Mouse (Mus musculus) midbrain, embryonic 10.5 days (tissue): ENCODE results near the gene Map3k4. TPM values are rescaled to one million over a fixed set of nuclear protein-coding genes. Genes with fewer than 3 reads are reported as not detected.
A peak's percentile ranks its signal among the peaks of the same experiment; 100 is the strongest.

Experiments
- DNase-seq: peaks from one replicate; pipeline ENCODE4 v3.0.0-alpha.2; 2017; ENCODE audit warnings: low spot score
- H3K27ac ChIP-seq: fragments of 300-500 bp; sonication (generic); replicated peaks from 2 replicates; pipeline ENCODE4 v1.5.1; 2016; ENCODE audit warnings: mild to moderate bottlenecking
- H3K27me3 ChIP-seq: fragments of 300-500 bp; sonication (generic); 2 replicates; pipeline ENCODE4 v1.6.1; 2016; ENCODE audit warnings: low read depth, mild to moderate bottlenecking; ENCODE audit not compliant: poor library complexity, severe bottlenecking
- H3K36me3 ChIP-seq: fragments of 300-500 bp; sonication (generic); 2 replicates; pipeline ENCODE4 v1.6.1; 2016; ENCODE audit warnings: mild to moderate bottlenecking, moderate library complexity
- H3K4me1 ChIP-seq: fragments of 300-500 bp; sonication (generic); 2 replicates; pipeline ENCODE4 v1.6.1; 2016
- H3K4me3 ChIP-seq: fragments of 300-500 bp; sonication (generic); 2 replicates; pipeline ENCODE4 v1.5.1; 2016; ENCODE audit warnings: mild to moderate bottlenecking, moderate library complexity
- H3K9me3 ChIP-seq: fragments of 300-500 bp; sonication (generic); replicated peaks from 2 replicates; pipeline ENCODE4 v1.6.1; 2016; ENCODE audit warnings: mild to moderate bottlenecking
- WGBS: fragments of 180-500 bp; shearing (Covaris S2); methylation state at CpG from one replicate; pipeline ENCODE4 v1.1.7; 2016; 5-methylcytosine and 5-hydroxymethylcytosine counted together
- polyA plus RNA-seq: library from polyadenylated mRNA; unstranded; fragments of >200 nt; fragmentation: Nextera tagmentation; extraction: Ambion mirVana; gene quantifications from 2 replicates; pipeline ENCODE4 v1.2.1, GENCODE M21; 2016

The Map3k4 gene
- polyA plus RNA-seq, 1 experiment from 2014 or later = 45.3 TPM

GRCm38 (mm10) chr17:12205015-12205693, 113.4 kb downstream of the Map3k4 start:
- Histone ChIP-seq H3K4me1 (peaks cover 29% of the 10 kb centered on the region), H3K27ac (0 out of 2 replicates have a peak overlapping the region, but pooled peaks have one; percentile 61), H3K27me3 (no peaks in the 10 kb centered on the region), H3K9me3 (no peaks in the 10 kb centered on the region), H3K4me3 (no peak overlapping the region), H3K36me3 (0 out of 2 replicates have a peak, but pooled peaks cover 10% of the 10 kb centered on the region)
- DNase-seq = no peak
- WGBS = 79% methylated on average over 10 of the region's 10 CpGs

GRCm38 (mm10) chr17:12204689-12205014, 113.9 kb downstream of the Map3k4 start:
- no peak for DNase-seq
- no peaks in the 10 kb centered on the region for H3K9me3 ChIP-seq
- peaks cover 29% of the 10 kb centered on the region for H3K4me1 ChIP-seq
- H3K4me3 ChIP-seq = no peak overlapping the region
- no peaks in the 10 kb centered on the region for H3K27me3 ChIP-seq
- H3K27ac ChIP-seq = no peak overlapping the region
- WGBS = 84% methylated on average over 3 of the region's 3 CpGs
- H3K36me3 ChIP-seq = peaks cover 15% of the 10 kb centered on the region

GRCm38 (mm10) chr17:12204246-12204645, 114.3 kb downstream of the Map3k4 start:
- no peak overlapping the region for H3K27ac ChIP-seq
- DNase-seq = no peak
- no peak overlapping the region for H3K4me3 ChIP-seq
- H3K27me3 ChIP-seq = no peaks in the 10 kb centered on the region
- 77% methylated on average over 3 of the region's 3 CpGs for WGBS
- no peaks in the 10 kb centered on the region for H3K9me3 ChIP-seq
- H3K36me3 ChIP-seq = peaks cover 19% of the 10 kb centered on the region
- H3K4me1 ChIP-seq = peaks cover 29% of the 10 kb centered on the region

- Histone ChIP-seq H3K27ac (peak overlapping the region; percentile 42; the same call in 1 of the 2 replicates), H3K4me1 (peaks cover 29% of the 10 kb centered on the region), H3K36me3 (peaks cover 25% of the 10 kb centered on the region), H3K4me3 (no peak overlapping the region), H3K9me3 (no peaks in the 10 kb centered on the region), H3K27me3 (no peaks in the 10 kb centered on the region)
- WGBS = 81% methylated on average over 15 of the region's 15 CpGs
- DNase-seq = no peak
Observed at GRCm38 (mm10) chr17:12203414-12203897, 115.1 kb downstream of the Map3k4 start.

- H3K36me3 ChIP-seq = peaks cover 41% of the 10 kb centered on the region
- no peak for DNase-seq
- no peak overlapping the region for H3K4me3 ChIP-seq
- peaks cover 19% of the 10 kb centered on the region for H3K4me1 ChIP-seq
- 96% methylated on average over 1 of the region's 1 CpGs for WGBS
- no peaks in the 10 kb centered on the region for H3K9me3 ChIP-seq
- H3K27ac ChIP-seq = 0 out of 2 replicates have a peak overlapping the region, but pooled peaks have one; percentile 9
- no peaks in the 10 kb centered on the region for H3K27me3 ChIP-seq
Observed at GRCm38 (mm10) chr17:12201086-12201485, 117.5 kb downstream of the Map3k4 start.

- Histone ChIP-seq H3K4me3 (no peak overlapping the region), H3K27me3 (no peaks in the 10 kb centered on the region), H3K9me3 (no peaks in the 10 kb centered on the region), H3K4me1 (peaks cover 17% of the 10 kb centered on the region), H3K36me3 (peaks cover 40% of the 10 kb centered on the region), H3K27ac (no peak overlapping the region)
- WGBS = 95% methylated on average over 4 of the region's 4 CpGs
- DNase-seq = no peak
Observed at GRCm38 (mm10) chr17:12199933-12200332, 118.7 kb downstream of the Map3k4 start.

- Histone ChIP-seq H3K36me3 (peaks cover 47% of the 10 kb centered on the region), H3K4me1 (peaks cover 15% of the 10 kb centered on the region), H3K4me3 (no peak overlapping the region), H3K27ac (peak overlapping the region; percentile 19; the same call in 1 of the 2 replicates), H3K27me3 (no peaks in the 10 kb centered on the region), H3K9me3 (no peaks in the 10 kb centered on the region)
- 75% methylated on average over 10 of the region's 10 CpGs for WGBS
- DNase-seq = no peak
Observed at GRCm38 (mm10) chr17:12195604-12196003, 123.0 kb downstream of the Map3k4 start.

- DNase-seq = no peak
- Histone ChIP-seq H3K27me3 (no peaks in the 10 kb centered on the region), H3K36me3 (peaks cover 46% of the 10 kb centered on the region), H3K4me3 (no peak overlapping the region), H3K9me3 (no peaks in the 10 kb centered on the region), H3K4me1 (peaks cover 15% of the 10 kb centered on the region), H3K27ac (peak overlapping the region; percentile 19)
- 66% methylated on average over 5 of the region's 5 CpGs for WGBS
Observed at GRCm38 (mm10) chr17:12195137-12195536, 123.5 kb downstream of the Map3k4 start.

- Histone ChIP-seq H3K27me3 (no peaks in the 10 kb centered on the region), H3K36me3 (peaks cover 32% of the 10 kb centered on the region), H3K4me3 (no peak overlapping the region), H3K27ac (no peak overlapping the region), H3K4me1 (peaks cover 15% of the 10 kb centered on the region), H3K9me3 (no peaks in the 10 kb centered on the region)
- WGBS = 80% methylated on average over 1 of the region's 1 CpGs
- DNase-seq = no peak
Observed at GRCm38 (mm10) chr17:12187782-12188181, 130.8 kb downstream of the Map3k4 start.

- 84% methylated on average over 3 of the region's 3 CpGs for WGBS
- Histone ChIP-seq H3K4me1 (peaks cover 10% of the 10 kb centered on the region), H3K9me3 (no peaks in the 10 kb centered on the region), H3K27ac (no peak overlapping the region), H3K4me3 (no peak overlapping the region), H3K27me3 (no peaks in the 10 kb centered on the region), H3K36me3 (peaks cover 26% of the 10 kb centered on the region)
- no peak for DNase-seq
Observed at GRCm38 (mm10) chr17:12186341-12186740, 132.3 kb downstream of the Map3k4 start.

GRCm38 (mm10) chr17:12185855-12186254, 132.7 kb downstream of the Map3k4 start:
- H3K4me1 ChIP-seq = peaks cover 9% of the 10 kb centered on the region
- H3K27ac ChIP-seq = no peak overlapping the region
- H3K4me3 ChIP-seq = no peak overlapping the region
- no peaks in the 10 kb centered on the region for H3K9me3 ChIP-seq
- WGBS = 94% methylated on average over 4 of the region's 4 CpGs
- no peak for DNase-seq
- H3K36me3 ChIP-seq = peaks cover 21% of the 10 kb centered on the region
- no peaks in the 10 kb centered on the region for H3K27me3 ChIP-seq

GRCm38 (mm10) chr17:12184283-12184682, 134.3 kb downstream of the Map3k4 start:
- Histone ChIP-seq H3K36me3 (peaks cover 17% of the 10 kb centered on the region), H3K27ac (no peak overlapping the region), H3K4me1 (peaks cover 9% of the 10 kb centered on the region), H3K9me3 (no peaks in the 10 kb centered on the region), H3K27me3 (no peaks in the 10 kb centered on the region), H3K4me3 (no peak overlapping the region)
- 76% methylated on average over 8 of the region's 8 CpGs for WGBS
- no peak for DNase-seq

- peaks cover 11% of the 10 kb centered on the region for H3K36me3 ChIP-seq
- peaks cover 7% of the 10 kb centered on the region for H3K4me1 ChIP-seq
- 81% methylated on average over 5 of the region's 5 CpGs for WGBS
- H3K27ac ChIP-seq = no peak overlapping the region
- no peak for DNase-seq
- no peak overlapping the region for H3K4me3 ChIP-seq
- no peaks in the 10 kb centered on the region for H3K27me3 ChIP-seq
- no peaks in the 10 kb centered on the region for H3K9me3 ChIP-seq
Observed at GRCm38 (mm10) chr17:12182702-12183485, 135.7 kb downstream of the Map3k4 start.
